Mouse (Mus musculus) myocyte (in vitro differentiated cells): ENCODE measurements around the gene Kcnd3.

Source experiments
- CEBPB ChIP-seq: IDR thresholded peaks from 2 replicates; pipeline ENCODE4 v1.6.1; 2011; ENCODE audit warnings: mild to moderate bottlenecking, moderate library complexity; ENCODE audit not compliant: poor library complexity, insufficient read depth, severe bottlenecking
- E2F4 ChIP-seq: IDR thresholded peaks from one replicate; pipeline ENCODE4 v1.6.1; 2011; ENCODE audit warnings: mild to moderate bottlenecking, control low read depth, moderate library complexity; ENCODE audit not compliant: insufficient read depth
- MAX ChIP-seq: IDR thresholded peaks from one replicate; pipeline ENCODE4 v1.6.1; 2011; ENCODE audit warnings: low read depth, mild to moderate bottlenecking, control low read depth
- MYOD1 ChIP-seq, 3 experiments: IDR thresholded peaks; one replicate each; pipeline ENCODE4 v1.6.1; 2011; ENCODE audit warnings: control low read depth in 2 of 3, low read depth in 2 of 3, mild to moderate bottlenecking in 2 of 3, moderate library complexity in 1 of 3; ENCODE audit not compliant: insufficient read length in 2 of 3, control insufficient read depth in 1 of 3
- MYOG ChIP-seq, 3 experiments: IDR thresholded peaks; one replicate each; pipeline ENCODE4 v1.6.1; 2011; ENCODE audit warnings: control low read depth in 2 of 3, low read depth in 2 of 3, mild to moderate bottlenecking in 2 of 3; ENCODE audit not compliant: insufficient read length in 2 of 3, control insufficient read depth in 1 of 3, insufficient read depth in 1 of 3
- POLR2A ChIP-seq: IDR thresholded peaks from one replicate; pipeline ENCODE4 v1.6.1; 2011; ENCODE audit warnings: low read depth, mild to moderate bottlenecking, control low read depth, moderate library complexity; ENCODE audit not compliant: insufficient read length
- SRF ChIP-seq: IDR thresholded peaks from one replicate; pipeline ENCODE4 v1.6.1; 2011; ENCODE audit warnings: low read depth; ENCODE audit not compliant: control insufficient read depth, insufficient read length
- TCF12 ChIP-seq: IDR thresholded peaks from one replicate; pipeline ENCODE4 v1.6.1; 2011; ENCODE audit warnings: mild to moderate bottlenecking, control low read depth; ENCODE audit not compliant: poor library complexity, insufficient read depth, severe bottlenecking
- USF1 ChIP-seq: IDR thresholded peaks from one replicate; pipeline ENCODE4 v1.6.1; 2011; ENCODE audit warnings: low read depth, mild to moderate bottlenecking, control low read depth, moderate library complexity

GRCm38 (mm10) chr3:105428586-105428985 is 23.5 kb upstream of the Kcnd3 start:
- TF ChIP-seq POLR2A: no peak
- no peak for TF ChIP-seq MYOG (IDR thresholded peaks at IDR 0.05; ENCODE audit: control insufficient read depth in 1 of 3, insufficient read depth in 1 of 3, insufficient read length in 2 of 3, low read depth in 2 of 3)
- no peak for TF ChIP-seq MAX
- no peak for TF ChIP-seq USF1
- TF ChIP-seq SRF: no peak
- TF ChIP-seq MYOD1 (IDR thresholded peaks at IDR 0.05; ENCODE audit: control insufficient read depth in 1 of 3, insufficient read length in 2 of 3, low read depth in 2 of 3): no peak
- TF ChIP-seq E2F4: no peak
- TF ChIP-seq CEBPB: no peak
- TF ChIP-seq TCF12: no peak
